Mouse (Mus musculus) forebrain, embryonic 15.5 days (tissue): Measurements from ENCODE around the gene Ngrn. TPM values are rescaled to one million over a fixed set of nuclear protein-coding genes. Genes with fewer than 3 reads are reported as not detected.
A peak's percentile ranks its signal among the peaks of the same experiment; 100 is the strongest.

Experiments used
- ATAC-seq: fragments of 200-750 bp; cut with Nextera tagmentation; replicated peaks from 2 replicates; pipeline ENCODE4 v1.8.0; 2017; ENCODE audit warnings: mild to moderate bottlenecking, moderate TSS enrichment, moderate library complexity
- H3K27ac ChIP-seq: fragments of 300-500 bp; sonication (generic); replicated peaks from 2 replicates; pipeline ENCODE4 v1.5.1; 2015; ENCODE audit warnings: mild to moderate bottlenecking, inconsistent platforms
- H3K27me3 ChIP-seq: fragments of 300-500 bp; sonication (generic); 2 replicates; pipeline ENCODE4 v1.6.1; 2015; ENCODE audit warnings: inconsistent platforms
- H3K36me3 ChIP-seq: fragments of 300-500 bp; sonication (generic); 2 replicates; pipeline ENCODE4 v1.6.1; 2015; ENCODE audit warnings: mild to moderate bottlenecking, inconsistent platforms
- H3K4me1 ChIP-seq: fragments of 300-500 bp; sonication (generic); 2 replicates; pipeline ENCODE4 v1.6.1; 2015; ENCODE audit warnings: inconsistent platforms
- H3K4me2 ChIP-seq: fragments of 300-500 bp; sonication (generic); replicated peaks from 2 replicates; pipeline ENCODE4 v1.6.1; 2015; ENCODE audit warnings: mild to moderate bottlenecking, inconsistent platforms
- H3K4me3 ChIP-seq: fragments of 300-500 bp; sonication (generic); 2 replicates; pipeline ENCODE4 v1.5.1; 2015; ENCODE audit warnings: mild to moderate bottlenecking, inconsistent platforms
- H3K9ac ChIP-seq: fragments of 300-500 bp; sonication (generic); replicated peaks from 2 replicates; pipeline ENCODE4 v1.6.1; 2015; ENCODE audit warnings: mild to moderate bottlenecking, inconsistent platforms
- H3K9me3 ChIP-seq: fragments of 300-500 bp; sonication (generic); 2 replicates; pipeline ENCODE4 v1.6.1; 2016; ENCODE audit warnings: inconsistent platforms
- WGBS: fragments of 180-500 bp; shearing (Covaris S2); methylation state at CpG from one replicate; pipeline ENCODE4 v1.1.7; 2015; ENCODE audit warnings: mixed read lengths; 5-methylcytosine and 5-hydroxymethylcytosine counted together
- polyA plus RNA-seq: library from polyadenylated mRNA; unstranded; fragments of >200 nt; fragmentation: Nextera tagmentation; extraction: Ambion mirVana; gene quantifications from 2 replicates; pipeline ENCODE4 v1.2.1, GENCODE M21; 2015

Gene Ngrn
- polyA plus RNA-seq, 1 experiment from 2014 or later, result 67.7 TPM

DNA sequence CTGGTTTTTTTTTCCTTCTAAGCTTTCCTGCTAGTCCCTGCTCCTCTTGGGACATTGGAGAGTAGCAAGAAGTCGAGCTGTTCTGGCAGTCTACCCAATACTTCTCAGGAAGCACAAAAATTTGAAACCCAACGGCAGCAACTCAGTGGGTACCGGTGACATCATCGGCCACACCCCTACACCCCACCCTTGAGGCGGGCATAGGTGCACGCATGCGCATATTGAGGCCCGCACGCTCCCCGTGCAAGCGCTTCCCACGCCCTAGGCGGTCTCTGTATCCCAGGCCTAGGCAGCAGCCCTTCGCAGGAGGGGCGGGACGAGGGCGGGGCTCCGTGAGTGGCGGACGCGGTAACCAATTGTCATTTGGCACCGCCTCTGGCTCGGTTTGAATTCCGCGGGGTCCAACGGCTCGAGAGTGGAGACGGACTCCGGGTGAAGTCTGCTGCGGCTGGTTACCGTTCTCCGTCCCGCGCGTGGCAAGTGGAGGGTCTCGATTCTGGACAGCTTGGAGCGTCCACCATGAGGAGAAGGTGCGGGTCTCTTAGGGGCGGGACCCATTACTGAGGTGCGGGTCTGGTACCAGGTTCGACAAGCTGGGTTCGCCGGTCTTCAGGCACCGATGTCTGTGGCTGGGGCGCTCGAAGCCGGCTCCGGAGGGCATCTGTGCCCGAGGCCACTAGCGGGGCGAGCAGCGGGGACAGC is 33.2 kb downstream of the Ngrn start, which contains the start of gene Prc1:
Gene Prc1 (plus strand): TSS at position 389 of the 702 bp plus-strand sequence.
- H3K27ac ChIP-seq, result peak within 1 kb of the TSS; percentile 72
- H3K4me1 ChIP-seq, result peaks cover 26% of the 10 kb centered on the region
- H3K27me3 ChIP-seq, result no peaks in the 10 kb centered on the region
- WGBS, result under 1% methylated on average over 52 of the region's 52 CpGs
- H3K4me2 ChIP-seq, result peak within 1 kb of the TSS; percentile 96
- no peaks in the 10 kb centered on the region for H3K9me3 ChIP-seq
- ATAC-seq, result peak; percentile 99
- peak within 1 kb of the TSS; percentile 65 for H3K9ac ChIP-seq
- H3K4me3 ChIP-seq, result peak within 1 kb of the TSS; percentile 67
- peaks cover 20% of the 10 kb centered on the region for H3K36me3 ChIP-seq

- Histone ChIP-seq H3K4me1 (peaks cover 26% of the 10 kb centered on the region), H3K4me2 (peak overlapping the region; percentile 96), H3K27me3 (no peaks in the 10 kb centered on the region), H3K27ac (peak overlapping the region; percentile 72), H3K4me3 (peak overlapping the region; percentile 67), H3K36me3 (peaks cover 17% of the 10 kb centered on the region), H3K9me3 (no peaks in the 10 kb centered on the region), H3K9ac (peak overlapping the region; percentile 65)
- no peak for ATAC-seq
- 8% methylated on average over 37 of the region's 37 CpGs for WGBS
Measured at GRCm38 (mm10) chr7:80294764-80295648, 34.0 kb downstream of the Ngrn start.

GRCm38 (mm10) chr7:80296462-80296861 is 35.4 kb downstream of the Ngrn start:
- Histone ChIP-seq H3K9ac (no peak overlapping the region), H3K27ac (no peak overlapping the region), H3K36me3 (0 out of 2 replicates have a peak, but pooled peaks cover 7% of the 10 kb centered on the region), H3K27me3 (no peaks in the 10 kb centered on the region), H3K9me3 (no peaks in the 10 kb centered on the region), H3K4me2 (0 out of 2 replicates have a peak overlapping the region, but pooled peaks have one; percentile 96), H3K4me3 (no peak overlapping the region), H3K4me1 (peaks cover 26% of the 10 kb centered on the region)
- WGBS, result 85% methylated on average over 6 of the region's 6 CpGs
- ATAC-seq, result no peak

- Histone ChIP-seq H3K9me3 (no peaks in the 10 kb centered on the region), H3K27ac (no peak overlapping the region), H3K36me3 (0 out of 2 replicates have a peak, but pooled peaks cover 6% of the 10 kb centered on the region), H3K27me3 (no peaks in the 10 kb centered on the region), H3K9ac (no peak overlapping the region), H3K4me2 (no peak overlapping the region), H3K4me3 (no peak overlapping the region), H3K4me1 (peaks cover 26% of the 10 kb centered on the region)
- 75% methylated on average over 3 of the region's 3 CpGs for WGBS
- no peak for ATAC-seq
Measured at GRCm38 (mm10) chr7:80297041-80297440, 36.0 kb downstream of the Ngrn start.

DNA sequence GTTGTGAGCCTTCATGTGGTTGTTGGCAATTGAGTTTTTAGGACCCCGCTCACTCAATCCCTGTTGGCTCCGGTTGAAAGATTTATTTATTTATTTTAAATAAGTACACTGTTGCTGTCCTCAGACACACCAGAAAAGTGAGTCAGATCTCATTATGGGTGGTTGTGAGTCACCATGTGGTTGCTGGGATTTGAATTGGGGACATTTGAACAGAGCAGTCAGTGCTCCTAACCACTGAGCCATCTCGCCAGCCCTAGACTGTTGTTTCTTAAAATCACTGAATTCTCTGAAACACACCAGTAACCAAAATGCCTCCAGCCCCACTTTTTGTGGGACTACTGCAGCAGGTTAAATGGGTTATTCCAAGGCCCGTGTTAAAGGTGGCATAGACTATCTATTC is 37.7 kb downstream of the Ngrn start:
- no peak overlapping the region for H3K4me2 ChIP-seq
- H3K4me1 ChIP-seq, result peaks cover 23% of the 10 kb centered on the region
- 94% methylated on average over 4 of the region's 4 CpGs for WGBS
- no peak overlapping the region for H3K27ac ChIP-seq
- no peaks in the 10 kb centered on the region for H3K9me3 ChIP-seq
- no peaks in the 10 kb centered on the region for H3K27me3 ChIP-seq
- H3K36me3 ChIP-seq, result peaks cover 11% of the 10 kb centered on the region
- no peak for ATAC-seq
- H3K4me3 ChIP-seq, result no peak overlapping the region
- H3K9ac ChIP-seq, result no peak overlapping the region

- no peak for ATAC-seq
- H3K4me3 ChIP-seq, result no peak overlapping the region
- H3K4me2 ChIP-seq, result no peak overlapping the region
- peaks cover 18% of the 10 kb centered on the region for H3K36me3 ChIP-seq
- H3K27ac ChIP-seq, result no peak overlapping the region
- H3K9me3 ChIP-seq, result no peaks in the 10 kb centered on the region
- 91% methylated on average over 3 of the region's 3 CpGs for WGBS
- H3K4me1 ChIP-seq, result peaks cover 21% of the 10 kb centered on the region
- H3K9ac ChIP-seq, result no peak overlapping the region
- H3K27me3 ChIP-seq, result no peaks in the 10 kb centered on the region
Measured at GRCm38 (mm10) chr7:80299568-80299967, 38.6 kb downstream of the Ngrn start.

GRCm38 (mm10) chr7:80301522-80301921 is 40.5 kb downstream of the Ngrn start:
- no peaks in the 10 kb centered on the region for H3K27me3 ChIP-seq
- no peak overlapping the region for H3K9ac ChIP-seq
- peaks cover 7% of the 10 kb centered on the region for H3K4me1 ChIP-seq
- H3K4me2 ChIP-seq, result no peak overlapping the region
- no peak for ATAC-seq
- H3K27ac ChIP-seq, result no peak overlapping the region
- no peak overlapping the region for H3K4me3 ChIP-seq
- peaks cover 36% of the 10 kb centered on the region for H3K36me3 ChIP-seq
- WGBS, result 88% methylated on average over 2 of the region's 2 CpGs
- H3K9me3 ChIP-seq, result no peaks in the 10 kb centered on the region

GRCm38 (mm10) chr7:80307766-80308165 is 46.8 kb downstream of the Ngrn start:
- H3K9me3 ChIP-seq, result no peaks in the 10 kb centered on the region
- H3K9ac ChIP-seq, result no peak overlapping the region
- no peak for ATAC-seq
- H3K27ac ChIP-seq, result no peak overlapping the region
- H3K4me1 ChIP-seq, result no peaks in the 10 kb centered on the region
- no peak overlapping the region for H3K4me2 ChIP-seq
- no peak overlapping the region for H3K4me3 ChIP-seq
- H3K27me3 ChIP-seq, result no peaks in the 10 kb centered on the region
- WGBS, result 77% methylated on average over 3 of the region's 3 CpGs
- H3K36me3 ChIP-seq, result peaks cover 62% of the 10 kb centered on the region

DNA sequence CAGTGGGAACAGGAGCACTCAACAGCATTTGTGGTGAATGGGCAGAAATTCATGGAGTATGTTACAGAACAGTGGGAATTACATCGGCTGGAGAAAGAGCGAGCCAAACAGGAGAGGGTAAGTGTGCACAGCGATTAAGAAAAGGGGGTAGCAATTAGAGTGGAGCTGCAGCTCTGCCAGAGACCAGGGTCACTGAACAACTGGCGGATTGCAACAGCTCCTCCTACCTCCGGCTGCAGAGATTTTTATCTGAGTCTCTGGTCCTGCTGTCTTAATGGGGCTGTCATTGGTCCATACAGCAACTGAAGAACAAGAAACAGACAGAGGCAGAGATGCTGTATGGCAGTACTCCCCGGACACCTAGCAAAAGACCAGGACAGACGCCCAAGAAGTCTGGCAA is 49.8 kb downstream of the Ngrn start:
- no peak overlapping the region for H3K9ac ChIP-seq
- peaks cover 65% of the 10 kb centered on the region for H3K36me3 ChIP-seq
- H3K27me3 ChIP-seq, result no peaks in the 10 kb centered on the region
- no peak for ATAC-seq
- no peak overlapping the region for H3K27ac ChIP-seq
- no peaks in the 10 kb centered on the region for H3K9me3 ChIP-seq
- H3K4me1 ChIP-seq, result no peaks in the 10 kb centered on the region
- no peak overlapping the region for H3K4me3 ChIP-seq
- 71% methylated on average over 7 of the region's 7 CpGs for WGBS
- H3K4me2 ChIP-seq, result no peak overlapping the region

Other genes with a start within 250 kb of the Ngrn start
- gene Zfp710, start 236.4 kb upstream of the Ngrn start, polyA plus RNA-seq, result 21.1 and 22.1 TPM in 2 replicates
- 299 and 300 TPM in 2 replicates for gene Idh2, start 145.8 kb upstream of the Ngrn start, polyA plus RNA-seq
- 22.7 and 24.7 TPM in 2 replicates for gene Sema4b, start 74.4 kb upstream of the Ngrn start, polyA plus RNA-seq
- gene Cib1, start 28.4 kb upstream of the Ngrn start, polyA plus RNA-seq, result 31.6 and 32.7 TPM in 2 replicates
- gene Gdpgp1, start 28.4 kb upstream of the Ngrn start, polyA plus RNA-seq, result 3.6 and 3.9 TPM in 2 replicates
- 1.0 and 1.1 TPM in 2 replicates for gene Ttll13, start 14.8 kb upstream of the Ngrn start, polyA plus RNA-seq
- gene Vps33b, start 8.4 kb downstream of the Ngrn start, polyA plus RNA-seq, result 17.4 and 19.8 TPM in 2 replicates
- gene Prc1, start 33.2 kb downstream of the Ngrn start, polyA plus RNA-seq, result 91.2 and 94.4 TPM in 2 replicates
- gene Rccd1, start 63.2 kb downstream of the Ngrn start, polyA plus RNA-seq, result 13.5 and 14.6 TPM in 2 replicates
- gene Unc45a, start 79.8 kb downstream of the Ngrn start, polyA plus RNA-seq, result 48.2 and 54.3 TPM in 2 replicates
- gene Hddc3, start 81.9 kb downstream of the Ngrn start, polyA plus RNA-seq, result 23.0 and 25.4 TPM in 2 replicates
- gene Man2a2, start 110.2 kb downstream of the Ngrn start, polyA plus RNA-seq, result 19.2 and 20.3 TPM in 2 replicates
- 2.6 and 3.3 TPM in 2 replicates for gene Fes, start 126.7 kb downstream of the Ngrn start, polyA plus RNA-seq
- 4.8 and 4.9 TPM in 2 replicates for gene Furin, start 144.2 kb downstream of the Ngrn start, polyA plus RNA-seq